Mouse (Mus musculus): ENCODE results near the gene Neu3. TPM values are rescaled to one million over a fixed set of nuclear protein-coding genes. Genes with fewer than 3 reads are reported as not detected.
A peak's percentile ranks its signal among the peaks of the same experiment; 100 is the strongest.

Neu3 gene
- total RNA-seq (2021): 1 to 10 TPM; 4.2 to 4.5 TPM
- polyA plus RNA-seq (2012; rRNA removed): 3.1 and 5.8 TPM in 2 replicates
- long read RNA-seq, partial matches to known transcripts: 1 of 2 reads
- long read RNA-seq, other reads (novel, unspliced or antisense): 0 of 2 reads

DNA sequence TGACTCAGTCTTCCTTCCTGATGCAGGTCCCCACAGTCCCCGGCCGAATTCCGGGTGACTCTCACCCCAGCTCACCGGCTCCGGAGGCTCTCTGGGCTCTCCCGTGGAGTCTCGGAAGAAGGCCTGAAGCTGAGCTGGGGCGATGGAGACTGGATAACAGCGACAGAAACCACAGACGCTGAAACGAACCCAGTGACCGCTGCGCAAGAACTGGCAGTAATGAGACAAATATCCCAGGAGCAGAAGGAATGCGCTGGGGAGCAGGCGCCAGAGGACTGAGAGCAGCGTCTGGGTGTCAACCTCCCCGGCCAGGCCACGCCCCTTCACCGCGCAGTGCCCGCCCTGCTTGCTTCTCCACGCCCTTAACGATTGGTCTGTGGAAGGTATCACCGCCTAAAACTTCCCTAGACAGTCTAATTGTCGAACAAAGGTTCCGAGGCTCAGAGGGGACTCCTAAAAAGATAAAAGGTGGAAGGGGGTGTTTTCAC lies at the start of gene Neu3:
TSS of gene Neu3 (minus strand) at position 335 of the 488 bp plus-strand sequence.
- WGBS: under 1% methylated on average over 26 of the region's 26 CpGs
- intact Hi-C loops (cut with DNase I): loop anchor here (2.0 kb wide), 1 partner anchor 31 kb away; the partner anchor contains the start of gene Xrra1

DNA sequence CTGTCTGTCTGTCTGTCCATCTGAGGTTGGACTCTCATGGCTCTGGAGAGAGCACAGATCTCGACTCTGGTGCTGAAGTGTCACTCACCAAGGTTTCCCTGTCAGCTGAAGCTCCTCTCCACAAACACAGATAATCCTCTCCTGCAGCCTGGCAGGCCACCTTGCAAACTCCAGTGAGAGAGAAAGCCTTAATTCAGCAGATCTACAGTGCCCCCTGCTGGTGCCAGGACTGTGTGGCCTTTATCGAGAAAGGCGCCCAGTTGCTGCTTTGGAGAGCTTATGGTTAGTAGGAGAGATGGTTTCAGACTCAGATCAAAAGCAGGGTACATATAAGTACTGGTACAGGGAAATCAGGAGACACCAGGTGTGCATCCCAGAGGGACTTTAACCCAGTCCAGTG lies 48.1 kb upstream of the Neu3 start:
- 3% methylated on average over 3 of the region's 3 CpGs for WGBS
- Histone ChIP-seq H3K4me3 (no peak overlapping the region), H3K27me3 (ENCODE audit: control insufficient read depth, insufficient read depth, low read length) (no peaks in the 10 kb centered on the region), H3K36me3 (ENCODE audit: control insufficient read depth, insufficient read depth, low read length) (no peaks in the 10 kb centered on the region), H3K27ac (no peak overlapping the region), H3K79me2 (replicated peaks; ENCODE audit: control insufficient read depth, insufficient read depth, low read length) (no peaks in the 10 kb centered on the region), H3K4me1 (ENCODE audit: control insufficient read depth, insufficient read depth, low read length) (no peaks in the 10 kb centered on the region), H3K9ac (ENCODE audit: low read depth, low read length) (no peak overlapping the region)
- TF ChIP-seq POLR2A (IDR thresholded peaks at IDR 0.05; ENCODE audit: insufficient read depth, low read depth, low read length) (no peak), CTCF (IDR thresholded peaks at IDR 0.05) (peak; percentile 93), EP300 (IDR thresholded peaks at IDR 0.05; ENCODE audit: insufficient read depth, low read depth, low read length) (0 out of 2 replicates have a peak, but pooled peaks have one; percentile 52)
- peak; percentile 75 to 80 for DNase-seq
- intact Hi-C loops (cut with DNase I): loop anchor here (1.0 to 10.0 kb wide), 4 partner anchors 63 to 258 kb away; partner anchors contain the start of gene Slco2b1

More for the DNA sequence above, at the start of gene Neu3:
- peak within 1 kb of the TSS; percentile 65 for H3K9ac ChIP-seq (ENCODE audit: low read depth, low read length)
- peak within 1 kb of the TSS; percentile 52 for H3K4me3 ChIP-seq
- DNase-seq: peak; percentile 94 to 95
- peaks cover 2% of the 10 kb centered on the region for H3K4me1 ChIP-seq (ENCODE audit: control insufficient read depth, insufficient read depth, low read length)
- no peaks in the 10 kb centered on the region for H3K79me2 ChIP-seq (replicated peaks; ENCODE audit: control insufficient read depth, insufficient read depth, low read length)
- H3K36me3 ChIP-seq (ENCODE audit: control insufficient read depth, insufficient read depth, low read length): no peaks in the 10 kb centered on the region
- H3K27me3 ChIP-seq (ENCODE audit: control insufficient read depth, insufficient read depth, low read length): no peaks in the 10 kb centered on the region
- H3K27ac ChIP-seq: peak within 1 kb of the TSS; percentile 90
- TF ChIP-seq POLR2A (IDR thresholded peaks at IDR 0.05; ENCODE audit: insufficient read depth, low read depth, low read length): peak; percentile 94
- peak; percentile 55 for TF ChIP-seq CTCF (IDR thresholded peaks at IDR 0.05)
- peak; percentile 70; the same call in 1 of the 2 replicates for TF ChIP-seq EP300 (IDR thresholded peaks at IDR 0.05; ENCODE audit: insufficient read depth, low read depth, low read length)

DNA sequence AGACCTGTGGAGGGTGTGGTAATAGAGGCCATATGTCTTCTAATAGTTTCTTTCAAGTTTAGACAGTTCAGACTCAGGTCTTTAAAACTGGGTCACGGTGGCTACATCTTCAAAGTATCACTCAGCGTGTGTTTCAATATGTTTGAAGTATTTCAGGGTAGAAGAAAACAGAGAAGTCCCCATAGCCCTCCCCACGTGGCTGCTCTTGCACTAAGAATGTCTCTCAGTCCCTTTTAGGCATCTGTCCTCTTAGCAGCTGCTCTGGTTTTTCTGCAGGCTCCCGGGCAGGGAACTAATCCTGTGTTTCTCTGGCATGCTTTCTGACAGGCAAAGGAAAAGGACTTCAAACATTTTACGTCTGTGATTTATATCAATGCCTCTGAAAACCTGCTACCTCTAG lies 47.7 kb upstream of the Neu3 start:
- intact Hi-C loops (cut with DNase I): loop anchor here (1.0 to 10.0 kb wide), 4 partner anchors 63 to 257 kb away; partner anchors contain the start of gene Slco2b1
- Histone ChIP-seq H3K9ac (ENCODE audit: low read depth, low read length) (no peak overlapping the region), H3K36me3 (ENCODE audit: control insufficient read depth, insufficient read depth, low read length) (no peaks in the 10 kb centered on the region), H3K27me3 (ENCODE audit: control insufficient read depth, insufficient read depth, low read length) (no peaks in the 10 kb centered on the region), H3K79me2 (replicated peaks; ENCODE audit: control insufficient read depth, insufficient read depth, low read length) (no peaks in the 10 kb centered on the region), H3K4me3 (no peak overlapping the region), H3K4me1 (ENCODE audit: control insufficient read depth, insufficient read depth, low read length) (no peaks in the 10 kb centered on the region), H3K27ac (no peak overlapping the region)
- TF ChIP-seq POLR2A (IDR thresholded peaks at IDR 0.05; ENCODE audit: insufficient read depth, low read depth, low read length): no peak
- TF ChIP-seq EP300 (IDR thresholded peaks at IDR 0.05; ENCODE audit: insufficient read depth, low read depth, low read length): no peak
- TF ChIP-seq CTCF (IDR thresholded peaks at IDR 0.05): no peak
- DNase-seq: no peak
- WGBS: 41% methylated on average over 5 of the region's 5 CpGs

DNA sequence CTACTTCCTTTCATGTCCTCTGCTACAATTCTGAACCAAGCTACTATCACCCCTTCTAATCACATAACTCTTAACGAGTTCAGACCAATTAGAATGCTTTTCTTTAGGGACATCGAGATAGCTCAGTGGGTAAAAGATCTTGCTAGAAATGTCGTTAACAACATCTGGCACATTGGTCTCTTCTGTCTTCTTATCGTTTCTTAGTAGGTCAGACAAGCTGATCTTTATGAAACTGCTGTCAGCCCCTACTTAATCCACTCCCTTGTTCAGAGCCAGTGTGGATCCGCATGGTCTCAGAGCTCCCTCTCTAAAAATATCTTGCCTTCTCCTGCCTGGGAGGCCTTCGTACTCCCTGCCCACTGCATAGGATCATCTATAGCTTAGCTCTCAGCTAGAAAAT lies 45.7 kb upstream of the Neu3 start:
- Histone ChIP-seq H3K27me3 (ENCODE audit: control insufficient read depth, insufficient read depth, low read length) (no peaks in the 10 kb centered on the region), H3K36me3 (ENCODE audit: control insufficient read depth, insufficient read depth, low read length) (no peaks in the 10 kb centered on the region), H3K4me1 (ENCODE audit: control insufficient read depth, insufficient read depth, low read length) (no peaks in the 10 kb centered on the region), H3K9ac (ENCODE audit: low read depth, low read length) (no peak overlapping the region), H3K4me3 (no peak overlapping the region), H3K27ac (no peak overlapping the region), H3K79me2 (replicated peaks; ENCODE audit: control insufficient read depth, insufficient read depth, low read length) (no peaks in the 10 kb centered on the region)
- intact Hi-C loops (cut with DNase I): loop anchor here (10.0 kb wide), 1 partner anchor 159 kb away; the partner anchor contains the start of gene Slco2b1
- DNase-seq: no peak
- WGBS: 44% methylated on average over 6 of the region's 6 CpGs
- no peak for TF ChIP-seq EP300 (IDR thresholded peaks at IDR 0.05; ENCODE audit: insufficient read depth, low read depth, low read length)
- TF ChIP-seq POLR2A (IDR thresholded peaks at IDR 0.05; ENCODE audit: insufficient read depth, low read depth, low read length): no peak
- no peak for TF ChIP-seq CTCF (IDR thresholded peaks at IDR 0.05)

DNA sequence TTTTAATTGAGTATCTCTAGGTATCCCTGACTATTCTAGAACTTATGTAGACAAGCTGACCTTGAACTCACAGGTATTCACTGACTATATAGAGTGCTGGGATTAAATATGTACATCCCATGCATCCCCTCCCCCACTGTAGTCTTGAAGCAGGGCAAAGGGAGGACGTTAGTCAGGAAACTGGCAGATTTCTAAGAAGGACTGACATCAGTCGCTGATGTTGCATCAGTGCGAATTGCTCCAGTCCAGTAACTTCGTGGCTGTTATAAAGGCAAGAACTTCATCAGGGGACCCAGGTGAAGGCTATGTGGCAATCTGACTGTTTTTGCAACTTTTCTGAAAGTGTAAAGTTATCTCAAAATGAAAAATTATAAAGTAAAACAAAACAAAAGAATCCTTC lies 41.1 kb upstream of the Neu3 start:
- TF ChIP-seq POLR2A (IDR thresholded peaks at IDR 0.05; ENCODE audit: insufficient read depth, low read depth, low read length): no peak
- no peak for TF ChIP-seq CTCF (IDR thresholded peaks at IDR 0.05)
- no peak for TF ChIP-seq EP300 (IDR thresholded peaks at IDR 0.05; ENCODE audit: insufficient read depth, low read depth, low read length)
- Histone ChIP-seq H3K4me3 (no peak overlapping the region), H3K27me3 (ENCODE audit: control insufficient read depth, insufficient read depth, low read length) (no peaks in the 10 kb centered on the region), H3K9ac (ENCODE audit: low read depth, low read length) (no peak overlapping the region), H3K36me3 (ENCODE audit: control insufficient read depth, insufficient read depth, low read length) (no peaks in the 10 kb centered on the region), H3K79me2 (replicated peaks; ENCODE audit: control insufficient read depth, insufficient read depth, low read length) (no peaks in the 10 kb centered on the region), H3K4me1 (ENCODE audit: control insufficient read depth, insufficient read depth, low read length) (peaks cover 2% of the 10 kb centered on the region; the same call in 1 of the 2 replicates), H3K27ac (no peak overlapping the region)
- intact Hi-C loops (cut with DNase I): no loop called here
- DNase-seq: no peak
- WGBS: 54% methylated on average over 4 of the region's 4 CpGs

DNA sequence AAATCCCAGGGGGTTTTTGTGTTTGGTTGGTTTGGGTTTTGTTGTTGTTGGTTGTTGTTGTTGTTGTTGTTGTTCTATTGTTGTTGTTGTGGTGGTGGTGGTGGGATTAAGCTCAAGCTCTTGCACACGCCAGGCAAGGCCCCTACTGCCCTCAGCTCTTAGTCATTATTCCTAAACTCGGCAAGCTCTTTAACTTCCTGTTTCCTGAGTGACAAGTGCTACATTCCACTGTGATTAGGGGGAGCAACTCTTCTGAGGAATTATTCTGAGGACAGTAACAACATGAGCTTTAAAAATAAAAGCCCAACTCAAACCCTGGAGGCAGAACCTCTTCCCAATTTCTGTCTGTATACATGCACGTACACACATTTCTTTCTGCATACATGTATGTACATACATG lies 37.0 kb upstream of the Neu3 start:
- TF ChIP-seq POLR2A (IDR thresholded peaks at IDR 0.05; ENCODE audit: insufficient read depth, low read depth, low read length) (no peak), EP300 (IDR thresholded peaks at IDR 0.05; ENCODE audit: insufficient read depth, low read depth, low read length) (no peak), CTCF (IDR thresholded peaks at IDR 0.05) (no peak)
- intact Hi-C loops (cut with DNase I): no loop called here
- Histone ChIP-seq H3K79me2 (replicated peaks; ENCODE audit: control insufficient read depth, insufficient read depth, low read length) (no peaks in the 10 kb centered on the region), H3K36me3 (ENCODE audit: control insufficient read depth, insufficient read depth, low read length) (no peaks in the 10 kb centered on the region), H3K9ac (ENCODE audit: low read depth, low read length) (no peak overlapping the region), H3K27ac (no peak overlapping the region), H3K4me1 (ENCODE audit: control insufficient read depth, insufficient read depth, low read length) (peaks cover 2% of the 10 kb centered on the region; the same call in 1 of the 2 replicates), H3K4me3 (no peak overlapping the region), H3K27me3 (ENCODE audit: control insufficient read depth, insufficient read depth, low read length) (no peaks in the 10 kb centered on the region)
- 28% methylated on average over 3 of the region's 3 CpGs for WGBS
- DNase-seq: no peak
